Mouse (Mus musculus) olfactory bulb, adult 2 months (tissue): ENCODE data around the gene Arpc4. TPM values are rescaled to one million over a fixed set of nuclear protein-coding genes. Genes with fewer than 3 reads are reported as not detected.

ENCODE experiments used
- H3K27ac ChIP-seq: fragments of 200-500 bp; 2 replicates; pipeline ENCODE4 v1.5.1; 2012; ENCODE audit warnings: low read depth, low read length; ENCODE audit not compliant: insufficient read depth
- H3K4me1 ChIP-seq: fragments of 200-500 bp; 2 replicates; pipeline ENCODE4 v1.6.1; 2012; ENCODE audit warnings: low read length; ENCODE audit not compliant: control insufficient read depth, insufficient read depth
- H3K4me3 ChIP-seq: fragments of 200-500 bp; 2 replicates; pipeline ENCODE4 v1.5.1; 2012; ENCODE audit warnings: mild to moderate bottlenecking, low read depth, low read length, moderate library complexity; ENCODE audit not compliant: insufficient read depth
- CTCF ChIP-seq: fragments of 200-500 bp; IDR thresholded peaks from 2 replicates; pipeline ENCODE4 v1.5.1; 2012; ENCODE audit warnings: low read depth, mild to moderate bottlenecking, low read length, moderate library complexity; ENCODE audit not compliant: insufficient read depth
- POLR2A ChIP-seq: fragments of 200-500 bp; IDR thresholded peaks from 2 replicates; pipeline ENCODE4 v1.6.1; 2012; ENCODE audit warnings: mild to moderate bottlenecking, low read depth, low read length, moderate library complexity; ENCODE audit not compliant: insufficient read depth
- WGBS: fragments of 180-500 bp; shearing (Covaris S2); methylation state at CpG from one replicate; pipeline ENCODE4 v1.1.7; 2018; 5-methylcytosine and 5-hydroxymethylcytosine counted together
- polyA plus RNA-seq: library from polyadenylated mRNA; stranded (reverse); fragments of >200 nt; gene quantifications from 2 replicates; pipeline ENCODE4 v1.2.4, GENCODE M21; 2012; ENCODE audit warnings: low replicate concordance; ENCODE audit not compliant: missing spikeins, insufficient read depth, insufficient read length

The Arpc4 gene
- polyA plus RNA-seq, 1 experiment: not detected

DNA sequence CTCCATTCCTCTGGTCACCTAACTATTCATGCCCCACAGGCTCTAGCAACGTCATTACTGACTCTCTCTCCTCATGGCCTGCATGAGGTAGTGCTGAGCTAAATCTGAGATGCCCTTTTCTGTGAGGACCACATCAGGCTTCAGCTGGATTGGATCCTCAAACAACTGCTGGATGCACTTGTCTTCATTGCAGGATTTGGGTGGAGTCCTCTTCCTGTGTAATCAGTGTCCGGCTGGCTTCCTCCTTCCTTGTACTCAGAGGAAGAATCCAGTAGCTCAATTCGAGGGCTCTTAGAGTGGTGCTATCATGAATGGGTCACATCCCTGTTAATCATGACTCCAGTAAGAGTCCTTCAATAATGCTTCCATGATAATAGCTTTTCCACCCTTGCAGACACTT is 24.2 kb upstream of the Arpc4 start:
- TF ChIP-seq POLR2A (no peak), CTCF (no peak)
- H3K4me1 ChIP-seq: no peaks in the 10 kb centered on the region
- WGBS: 74% methylated on average over 3 of the region's 3 CpGs
- H3K4me3 ChIP-seq: no peak overlapping the region
- H3K27ac ChIP-seq: no peak overlapping the region

DNA sequence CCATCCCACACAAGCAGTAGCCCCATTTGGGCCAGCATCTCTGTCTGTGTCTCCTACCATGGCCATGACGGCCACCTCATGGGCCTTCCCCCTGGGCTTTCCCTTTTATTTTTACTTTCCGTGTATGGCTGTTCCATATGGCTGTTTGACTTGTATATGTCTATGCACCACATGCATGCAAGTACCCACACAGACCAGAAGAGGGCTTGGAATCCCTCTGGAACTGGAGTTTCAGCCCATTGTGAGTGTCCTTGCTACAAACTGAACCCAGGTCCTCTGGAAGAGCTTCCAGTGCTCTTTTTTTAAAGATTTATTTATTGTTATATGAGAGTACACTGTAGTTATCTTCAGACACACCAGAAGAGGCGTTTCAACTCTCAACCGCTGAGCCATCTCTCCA is 16.4 kb upstream of the Arpc4 start:
- Histone ChIP-seq H3K4me3 (no peak overlapping the region), H3K27ac (no peak overlapping the region), H3K4me1 (no peaks in the 10 kb centered on the region; the same call in 1 of the 2 replicates)
- no peak for TF ChIP-seq POLR2A
- TF ChIP-seq CTCF: no peak
- 75% methylated on average over 4 of the region's 4 CpGs for WGBS

DNA sequence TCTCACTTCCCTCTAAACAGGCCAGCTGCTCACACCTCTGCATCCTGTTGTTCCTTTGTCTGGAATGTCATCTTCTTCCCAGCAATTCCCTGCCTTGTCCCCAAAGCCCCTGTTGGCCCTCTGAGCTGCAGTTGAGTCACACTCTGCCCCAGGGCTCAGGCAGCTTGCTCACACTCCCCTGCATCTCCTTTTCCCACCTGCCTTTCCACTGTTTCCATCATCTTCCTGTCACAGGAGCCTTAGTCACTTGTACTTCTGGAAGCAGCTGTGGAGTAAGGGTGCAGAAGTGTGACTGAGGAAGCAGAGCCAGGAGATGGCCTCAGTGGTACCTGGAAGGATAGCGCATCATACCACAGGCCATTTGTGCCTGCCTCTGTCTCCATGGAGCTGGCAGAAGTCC is 15.7 kb upstream of the Arpc4 start:
- no peaks in the 10 kb centered on the region; the same call in 1 of the 2 replicates for H3K4me1 ChIP-seq

GRCm38 (mm10) chr6:113364518-113365135 is 13.3 kb upstream of the Arpc4 start:
- no peak for TF ChIP-seq POLR2A
- TF ChIP-seq CTCF: no peak
- Histone ChIP-seq H3K4me1 (no peaks in the 10 kb centered on the region; the same call in 1 of the 2 replicates), H3K27ac (no peak overlapping the region), H3K4me3 (no peak overlapping the region)
- WGBS: 69% methylated on average over 8 of the region's 8 CpGs

More for the DNA sequence above, 15.7 kb upstream of the Arpc4 start:
- WGBS: 92% methylated on average over 1 of the region's 1 CpGs
- TF ChIP-seq CTCF (no peak), POLR2A (no peak)
- H3K4me3 ChIP-seq: no peak overlapping the region
- H3K27ac ChIP-seq: no peak overlapping the region

GRCm38 (mm10) chr6:113366639-113367038 is 11.3 kb upstream of the Arpc4 start:
- WGBS: 85% methylated on average over 6 of the region's 6 CpGs
- H3K4me1 ChIP-seq: no peaks in the 10 kb centered on the region; the same call in 1 of the 2 replicates
- H3K4me3 ChIP-seq: no peak overlapping the region
- no peak overlapping the region for H3K27ac ChIP-seq
- TF ChIP-seq CTCF: no peak
- no peak for TF ChIP-seq POLR2A

DNA sequence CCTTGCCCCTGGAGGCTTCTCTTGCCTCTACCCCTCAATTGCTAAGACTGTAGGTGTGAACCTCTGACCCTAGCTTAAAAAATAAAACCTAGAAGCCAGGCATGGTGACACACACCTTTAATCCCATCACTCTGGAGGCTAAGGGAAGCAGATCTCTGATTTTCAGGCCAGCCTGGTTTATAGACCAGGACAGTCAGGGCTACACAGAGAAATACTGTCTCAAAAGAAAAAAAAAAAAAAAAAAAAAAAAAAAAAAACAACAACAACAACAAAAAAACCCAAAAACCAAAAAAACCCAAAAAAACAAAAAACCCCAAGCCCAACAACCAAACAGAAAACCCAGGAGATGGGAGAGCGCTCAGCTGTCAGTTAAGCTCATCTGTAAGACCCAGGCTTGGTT is 10.3 kb upstream of the Arpc4 start:
- Histone ChIP-seq H3K4me1 (no peaks in the 10 kb centered on the region; the same call in 1 of the 2 replicates), H3K4me3 (no peak overlapping the region), H3K27ac (no peak overlapping the region)
- WGBS: 97% methylated on average over 1 of the region's 1 CpGs
- TF ChIP-seq POLR2A: no peak
- TF ChIP-seq CTCF: no peak

- no peak overlapping the region for H3K27ac ChIP-seq
- TF ChIP-seq POLR2A (no peak), CTCF (no peak)
These were observed 9.8 kb upstream of the Arpc4 start for GRCm38 (mm10) chr6:113368124-113368523.

DNA sequence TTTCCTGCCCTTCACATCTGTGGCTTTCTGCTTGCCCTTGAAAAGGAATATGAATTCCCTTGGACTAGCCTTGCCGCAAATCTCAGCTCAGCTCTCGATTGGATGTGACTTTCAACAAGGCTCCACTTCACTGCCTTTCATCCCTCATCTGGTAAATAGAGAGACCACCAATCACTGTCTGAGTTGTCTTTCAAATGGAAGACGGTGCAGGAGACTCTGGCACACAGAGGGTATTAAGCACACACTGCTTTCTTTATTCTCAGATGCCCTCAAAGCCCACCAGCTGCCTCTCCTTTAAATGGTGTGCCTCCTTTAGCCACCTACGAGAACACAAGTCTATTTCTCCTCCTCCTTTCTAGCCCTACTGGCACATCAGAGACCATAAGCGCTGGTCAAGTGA is 9.3 kb upstream of the Arpc4 start:
- TF ChIP-seq CTCF: no peak
- TF ChIP-seq POLR2A: no peak
- no peaks in the 10 kb centered on the region; the same call in 1 of the 2 replicates for H3K4me1 ChIP-seq
- no peak overlapping the region for H3K4me3 ChIP-seq
- WGBS: 65% methylated on average over 5 of the region's 5 CpGs
- H3K27ac ChIP-seq: no peak overlapping the region

More at GRCm38 (mm10) chr6:113368124-113368523, 9.8 kb upstream of the Arpc4 start:
- no peaks in the 10 kb centered on the region; the same call in 1 of the 2 replicates for H3K4me1 ChIP-seq
- WGBS: 90% methylated on average over 7 of the region's 7 CpGs
- H3K4me3 ChIP-seq: no peak overlapping the region

GRCm38 (mm10) chr6:113370194-113370929 is 7.6 kb upstream of the Arpc4 start:
- TF ChIP-seq CTCF (no peak), POLR2A (no peak)
- no peak overlapping the region for H3K4me3 ChIP-seq
- H3K4me1 ChIP-seq: no peaks in the 10 kb centered on the region
- WGBS: 93% methylated on average over 20 of the region's 20 CpGs
- no peak overlapping the region for H3K27ac ChIP-seq
